Mouse (Mus musculus) kidney, adult 2 months (tissue): ENCODE data around the gene Gm29427. TPM values are rescaled to one million over a fixed set of nuclear protein-coding genes. Genes with fewer than 3 reads are reported as not detected.

ENCODE experiments used
- DNase-seq: peaks from one replicate; pipeline ENCODE4 v3.0.0; 2021
- H3K27ac ChIP-seq: fragments of 200-500 bp; 2 replicates; pipeline ENCODE4 v1.5.1; 2012; ENCODE audit warnings: low read depth, low read length, control low read depth, inconsistent platforms; ENCODE audit not compliant: insufficient read depth
- H3K27me3 ChIP-seq: fragments of 200-500 bp; replicated peaks from 2 replicates; pipeline ENCODE4 v1.6.1; 2012; ENCODE audit warnings: mild to moderate bottlenecking, moderate library complexity, low read length, inconsistent platforms; ENCODE audit not compliant: control insufficient read depth, insufficient read depth
- H3K36me3 ChIP-seq: fragments of 200-500 bp; 2 replicates; pipeline ENCODE4 v1.6.1; 2012; ENCODE audit warnings: mild to moderate bottlenecking, moderate library complexity, low read length, inconsistent platforms; ENCODE audit not compliant: control insufficient read depth, insufficient read depth
- H3K4me1 ChIP-seq: fragments of 200-500 bp; 2 replicates; pipeline ENCODE4 v1.6.1; 2011; ENCODE audit warnings: low read length; ENCODE audit not compliant: control insufficient read depth, insufficient read depth
- H3K4me3 ChIP-seq: fragments of 200-500 bp; 2 replicates; pipeline ENCODE4 v1.5.1; 2011; ENCODE audit warnings: mild to moderate bottlenecking, low read depth, low read length, control low read depth; ENCODE audit not compliant: insufficient read depth
- CTCF ChIP-seq: fragments of 200-500 bp; conservative IDR thresholded peaks from 2 replicates; pipeline ENCODE4 v1.5.1; 2011; ENCODE audit warnings: low read depth, mild to moderate bottlenecking, control low read depth, low read length, moderate library complexity, mixed read lengths; ENCODE audit not compliant: insufficient read depth, insufficient read length
- POLR2A ChIP-seq: fragments of 200-500 bp; IDR thresholded peaks from one replicate; pipeline ENCODE4 v1.6.1; 2011; ENCODE audit warnings: low read depth, low read length, control low read depth
- WGBS: fragments of 180-500 bp; shearing (Covaris S2); methylation state at CpG from one replicate; pipeline ENCODE4 v1.1.7; 2018; 5-methylcytosine and 5-hydroxymethylcytosine counted together
- polyA plus RNA-seq: library from polyadenylated mRNA; depleted of rRNA; stranded (reverse); fragments of >200 nt; gene quantifications from 2 replicates; pipeline ENCODE4 v1.2.3, GENCODE M21; 2012

The Gm29427 gene
- polyA plus RNA-seq, 1 experiment = not detected

GRCm38 (mm10) chr1:130716513-130717290, 1.1 kb upstream of the Gm29427 start:
- peak; percentile 43 for DNase-seq
- peak overlapping the region; percentile 49 for H3K27ac ChIP-seq
- H3K36me3 ChIP-seq = no peaks in the 10 kb centered on the region
- under 1% methylated on average over 42 of the region's 42 CpGs for WGBS
- TF ChIP-seq CTCF (no peak), POLR2A (no peak)
- no peaks in the 10 kb centered on the region for H3K27me3 ChIP-seq
- H3K4me3 ChIP-seq = peak overlapping the region; percentile 65
- peaks cover 3% of the 10 kb centered on the region; the same call in 1 of the 2 replicates for H3K4me1 ChIP-seq

DNA sequence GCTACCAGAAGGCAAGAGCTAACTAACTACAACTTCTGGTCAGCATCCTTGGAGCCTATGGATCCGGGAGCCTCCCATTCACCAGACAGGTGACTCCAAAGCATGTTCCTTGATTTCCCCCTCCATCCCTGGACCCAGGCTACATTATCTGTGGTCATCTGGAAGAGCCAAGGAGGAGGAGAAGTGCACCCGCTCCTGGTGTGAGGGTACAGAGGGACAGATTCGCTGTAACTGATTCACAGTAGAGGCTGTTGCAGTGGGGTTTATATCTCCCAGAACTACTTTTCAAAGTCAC, 566 bp upstream of the Gm29427 start:
- no peak for TF ChIP-seq POLR2A
- TF ChIP-seq CTCF = no peak
- no peak for DNase-seq
- no peaks in the 10 kb centered on the region for H3K36me3 ChIP-seq
- H3K4me3 ChIP-seq = peak overlapping the region; percentile 65
- H3K27ac ChIP-seq = peak overlapping the region; percentile 49
- no peaks in the 10 kb centered on the region for H3K27me3 ChIP-seq
- H3K4me1 ChIP-seq = peaks cover 3% of the 10 kb centered on the region; the same call in 1 of the 2 replicates
- 0% methylated on average over 3 of the region's 3 CpGs for WGBS

GRCm38 (mm10) chr1:130714046-130714445, 1.6 kb downstream of the Gm29427 start:
- no peaks in the 10 kb centered on the region for H3K27me3 ChIP-seq
- no peak overlapping the region for H3K4me3 ChIP-seq
- DNase-seq = no peak
- no peak for TF ChIP-seq POLR2A
- TF ChIP-seq CTCF = no peak
- H3K36me3 ChIP-seq = no peaks in the 10 kb centered on the region
- WGBS = 88% methylated on average over 4 of the region's 4 CpGs
- peaks cover 3% of the 10 kb centered on the region; the same call in 1 of the 2 replicates for H3K4me1 ChIP-seq
- H3K27ac ChIP-seq = no peak overlapping the region

DNA sequence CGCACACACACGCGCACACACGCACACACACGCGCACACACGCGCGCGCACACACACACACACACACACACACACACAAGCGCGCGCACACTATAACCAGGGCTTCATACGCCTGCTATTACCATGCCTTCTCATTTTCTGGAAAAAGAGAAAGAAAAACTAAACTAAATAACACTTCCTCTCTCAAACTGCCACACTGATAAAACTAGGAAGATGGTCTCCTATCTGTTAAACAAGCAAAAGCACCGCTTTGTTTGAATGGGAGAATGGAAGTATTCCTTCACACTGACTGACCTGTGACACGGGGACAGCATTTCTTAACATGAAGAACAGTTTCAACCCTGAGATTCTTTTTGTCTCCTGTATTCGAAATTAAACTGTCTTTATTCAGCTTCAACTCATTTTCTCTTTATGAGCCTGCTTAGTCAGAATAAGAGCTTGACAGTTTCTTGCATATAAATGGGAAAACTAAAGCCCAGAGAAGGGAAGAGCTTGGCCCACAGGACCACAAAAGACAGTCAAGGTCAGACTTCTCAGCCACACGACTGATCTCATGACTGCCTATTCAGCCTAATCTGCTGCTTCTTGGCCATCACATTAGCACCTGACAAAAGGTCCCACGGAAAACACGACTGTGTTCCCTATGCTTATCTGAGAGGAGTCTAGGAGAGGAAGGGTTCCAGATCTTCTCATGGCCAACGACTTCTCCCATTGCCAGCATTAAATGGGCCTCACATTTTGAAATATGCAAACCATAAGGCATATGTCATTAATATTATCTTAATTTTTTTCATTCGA, 5.1 kb downstream of the Gm29427 start:
- peaks cover 2% of the 10 kb centered on the region; the same call in 1 of the 2 replicates for H3K36me3 ChIP-seq
- no peak overlapping the region for H3K4me3 ChIP-seq
- H3K27ac ChIP-seq = no peak overlapping the region
- DNase-seq = no peak
- no peaks in the 10 kb centered on the region for H3K27me3 ChIP-seq
- no peaks in the 10 kb centered on the region for H3K4me1 ChIP-seq
- TF ChIP-seq CTCF = no peak
- no peak for TF ChIP-seq POLR2A
- 89% methylated on average over 22 of the region's 22 CpGs for WGBS

DNA sequence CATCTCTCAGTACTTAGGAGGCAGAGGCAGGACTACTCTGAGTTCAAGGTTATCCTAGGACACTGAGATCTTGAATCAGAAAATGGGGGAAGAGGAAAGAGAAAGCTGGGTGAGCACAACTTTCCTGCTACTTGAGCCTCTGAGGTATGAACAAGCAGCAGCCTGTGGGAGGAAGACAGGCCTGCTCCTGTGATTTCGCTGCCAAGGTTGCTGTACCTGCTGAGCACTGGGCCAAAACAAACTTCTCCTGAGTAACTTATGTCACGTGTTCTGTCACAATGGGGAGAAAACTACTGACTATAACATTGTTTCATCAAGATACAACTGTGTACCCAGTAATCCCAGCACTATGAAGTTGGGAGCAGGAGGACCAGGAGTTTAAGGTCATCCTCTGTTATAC, 12.0 kb downstream of the Gm29427 start:
- no peaks in the 10 kb centered on the region; the same call in 1 of the 2 replicates for H3K4me1 ChIP-seq
- peak; percentile 12 for DNase-seq
- H3K27me3 ChIP-seq = no peaks in the 10 kb centered on the region
- H3K4me3 ChIP-seq = no peak overlapping the region
- 54% methylated on average over 2 of the region's 2 CpGs for WGBS
- H3K36me3 ChIP-seq = peaks cover 7% of the 10 kb centered on the region
- H3K27ac ChIP-seq = no peak overlapping the region
- TF ChIP-seq CTCF = no peak

GRCm38 (mm10) chr1:130701976-130702375, 13.6 kb downstream of the Gm29427 start:
- Histone ChIP-seq H3K27me3 (no peaks in the 10 kb centered on the region), H3K4me1 (no peaks in the 10 kb centered on the region; the same call in 1 of the 2 replicates), H3K4me3 (no peak overlapping the region), H3K27ac (no peak overlapping the region), H3K36me3 (peaks cover 7% of the 10 kb centered on the region)
- no peak for TF ChIP-seq POLR2A
- TF ChIP-seq CTCF = no peak
- 96% methylated on average over 11 of the region's 11 CpGs for WGBS
- DNase-seq = no peak
